Mouse (Mus musculus): ENCODE data around the gene Wfikkn1.

GRCm38 (mm10) chr17:25869954-25870353 is 10.7 kb downstream of the Wfikkn1 start:
- TF ChIP-seq CTCF (IDR thresholded peaks at IDR 0.05; ENCODE audit: extremely low read depth, insufficient read depth, low read length) (no peak), POLR2A (IDR thresholded peaks at IDR 0.05; ENCODE audit: extremely low read depth, insufficient read depth, low read length) (no peak)

Data from cortical plate, adult 2 months (tissue).